Mouse (Mus musculus): ENCODE measurements around the gene Cenpm.
A peak's percentile ranks its signal among the peaks of the same experiment; 100 is the strongest.

Gene Cenpm

GRCm38 (mm10) chr15:82243311-82243710, 1.2 kb downstream of the Cenpm start:
- DNase-seq = no peak

- peak; percentile 74 to 85 for DNase-seq
These were observed 8.0 kb downstream of the Cenpm start for GRCm38 (mm10) chr15:82236565-82236964.

GRCm38 (mm10) chr15:82235661-82236060, 8.9 kb downstream of the Cenpm start:
- DNase-seq = no peak

GRCm38 (mm10) chr15:82232651-82233050, 11.9 kb downstream of the Cenpm start:
- no peak for DNase-seq

GRCm38 (mm10) chr15:82231591-82232378, 12.8 kb downstream of the Cenpm start:
- DNase-seq = peak in 1 of 2 experiments; percentile 4

- DNase-seq = no peak
These were observed 13.4 kb downstream of the Cenpm start for GRCm38 (mm10) chr15:82231100-82231499.

GRCm38 (mm10) chr15:82230098-82230611, 14.4 kb downstream of the Cenpm start:
- DNase-seq = no peak

- DNase-seq = peak in 1 of 2 experiments; percentile 9
These were observed 15.0 kb downstream of the Cenpm start for GRCm38 (mm10) chr15:82229542-82230045.

GRCm38 (mm10) chr15:82225769-82226168, 18.8 kb downstream of the Cenpm start:
- no peak for DNase-seq

GRCm38 (mm10) chr15:82224602-82225215, 19.8 kb downstream of the Cenpm start:
- DNase-seq = no peak

- DNase-seq = peak; percentile 55 to 65
These were observed 20.6 kb downstream of the Cenpm start, which contains the start of gene Tnfrsf13c for GRCm38 (mm10) chr15:82223657-82224601. Gene Tnfrsf13c, minus strand, starts transcription at chr15:82224369.

GRCm38 (mm10) chr15:82223251-82223650, 21.3 kb downstream of the Cenpm start:
- DNase-seq = no peak

GRCm38 (mm10) chr15:82221104-82221860, 23.3 kb downstream of the Cenpm start:
- no peak for DNase-seq

GRCm38 (mm10) chr15:82220003-82220675, 24.4 kb downstream of the Cenpm start:
- DNase-seq = no peak

GRCm38 (mm10) chr15:82218778-82219666, 25.5 kb downstream of the Cenpm start:
- peak; percentile 35 to 66 for DNase-seq

- DNase-seq = no peak
These were observed 26.6 kb downstream of the Cenpm start for GRCm38 (mm10) chr15:82217980-82218379.

- DNase-seq = peak in 1 of 2 experiments; percentile 3
These were observed 27.5 kb downstream of the Cenpm start for GRCm38 (mm10) chr15:82217039-82217438.

GRCm38 (mm10) chr15:82216142-82216827, 28.3 kb downstream of the Cenpm start:
- DNase-seq = no peak

- DNase-seq = no peak
These were observed 29.1 kb downstream of the Cenpm start for GRCm38 (mm10) chr15:82215332-82216046.

All from lung, postnatal 4 days (tissue).